Mouse (Mus musculus) forebrain, postnatal 0 days (tissue): ENCODE data around the gene Prr15l. TPM values are rescaled to one million over a fixed set of nuclear protein-coding genes. Genes with fewer than 3 reads are reported as not detected.

Source experiments
- ATAC-seq: fragments of 200-750 bp; cut with Nextera tagmentation; 2 replicates; pipeline ENCODE4 v1.8.0; 2017; ENCODE audit warnings: mild to moderate bottlenecking, moderate library complexity
- DNase-seq: peaks from one replicate; pipeline ENCODE4 v3.0.0-alpha.2; 2015
- H3K27ac ChIP-seq: fragments of 300-500 bp; sonication (generic); 2 replicates; pipeline ENCODE4 v1.5.1; 2014; ENCODE audit warnings: low read depth, mild to moderate bottlenecking, antibody characterized with exemption, low read length, moderate library complexity, mixed read lengths
- H3K27me3 ChIP-seq: fragments of 300-500 bp; sonication (generic); 2 replicates; pipeline ENCODE4 v1.6.1; 2014; ENCODE audit warnings: mild to moderate bottlenecking, low read length, mixed read lengths; ENCODE audit not compliant: insufficient read depth
- H3K36me3 ChIP-seq: fragments of 300-500 bp; sonication (generic); 2 replicates; pipeline ENCODE4 v1.6.1; 2014; ENCODE audit warnings: mild to moderate bottlenecking, moderate library complexity; ENCODE audit not compliant: insufficient read depth
- H3K4me1 ChIP-seq: fragments of 300-500 bp; sonication (generic); 2 replicates; pipeline ENCODE4 v1.6.1; 2014; ENCODE audit warnings: antibody characterized with exemption; ENCODE audit not compliant: insufficient read depth
- H3K4me2 ChIP-seq: fragments of 300-500 bp; sonication (generic); 2 replicates; pipeline ENCODE4 v1.6.1; 2014; ENCODE audit warnings: low read depth, mild to moderate bottlenecking, moderate library complexity
- H3K4me3 ChIP-seq: fragments of 300-500 bp; sonication (generic); 2 replicates; pipeline ENCODE4 v1.5.1; 2014; ENCODE audit warnings: low read depth, low read length, mixed read lengths
- H3K9ac ChIP-seq: fragments of 300-500 bp; sonication (generic); 2 replicates; pipeline ENCODE4 v1.6.1; 2014; ENCODE audit warnings: mild to moderate bottlenecking
- H3K9me3 ChIP-seq: fragments of 300-500 bp; sonication (generic); 2 replicates; pipeline ENCODE4 v1.6.1; 2016; ENCODE audit warnings: low read length
- CTCF ChIP-seq: sonication (generic); IDR thresholded peaks from 2 replicates; pipeline ENCODE4 v1.5.1; 2016; ENCODE audit warnings: antibody characterized with exemption, control low read depth, low read depth
- WGBS: fragments of 180-500 bp; shearing (Covaris S2); extraction: QIAGEN DNeasy Blood & Tissue Kit; methylation state at CpG from one replicate; pipeline ENCODE4 v1.1.7; 2014; 5-methylcytosine and 5-hydroxymethylcytosine counted together
- polyA plus RNA-seq: library from polyadenylated mRNA; unstranded; fragments of >200 nt; fragmentation: Nextera tagmentation; extraction: Ambion mirVana; gene quantifications from 2 replicates; pipeline ENCODE4 v1.2.1, GENCODE M21; 2015
- total RNA-seq: library from RNA; depleted of rRNA; stranded (reverse); fragments of >200 nt; gene quantifications from 2 replicates; pipeline ENCODE4 v1.2.3, GENCODE M21; 2014; rRNA removed

Prr15l gene
- total and polyA plus RNA-seq, 2 experiments from 2014 or later = 0.11 TPM; not detected in 1

DNA sequence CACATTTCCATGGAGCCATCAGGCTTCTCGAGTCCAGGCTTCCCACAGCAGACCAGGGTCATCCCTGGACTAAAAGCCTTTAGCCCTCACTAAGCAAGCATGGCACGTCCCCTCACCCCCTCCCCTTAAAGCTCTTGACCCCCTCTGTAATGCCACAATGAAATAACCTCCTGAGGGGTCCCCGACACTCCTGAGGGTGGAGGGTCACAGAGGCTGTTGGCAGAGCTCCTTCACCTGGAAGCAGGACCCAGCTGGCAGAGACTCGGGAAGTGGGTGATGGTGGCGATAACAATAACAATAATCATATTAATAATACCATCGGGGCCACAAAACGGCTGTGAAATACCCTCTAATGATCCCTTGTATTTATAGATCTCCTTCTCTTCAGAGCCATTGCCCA, 55.0 kb downstream of the Prr15l start, which contains the start of gene Sp2:
Gene Sp2 (minus strand): TSS at position 101 of the 400 bp plus-strand sequence.
- WGBS = 81% methylated on average over 7 of the region's 7 CpGs

DNA sequence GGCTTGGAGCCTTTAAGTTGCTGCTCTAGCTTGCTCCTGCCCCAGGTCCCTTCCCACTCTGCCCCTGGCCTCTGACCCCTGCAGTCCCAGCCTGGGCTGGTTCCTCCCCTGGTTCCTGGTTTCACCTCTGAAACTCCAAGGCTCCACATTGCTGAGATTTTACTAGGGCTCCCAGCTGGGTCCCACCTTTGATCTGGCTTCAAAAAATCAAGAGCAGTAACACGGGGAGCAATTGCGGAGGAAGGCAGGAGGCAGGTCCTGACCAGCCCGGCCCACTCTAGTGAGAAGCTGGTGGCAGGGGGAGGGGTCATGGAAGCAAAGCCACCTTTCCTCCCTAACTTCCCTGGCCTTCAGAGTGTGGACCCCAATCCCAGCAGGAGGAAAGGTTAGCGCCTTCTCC, 57.0 kb downstream of the Prr15l start:
- Histone ChIP-seq H3K27me3 (no peaks in the 10 kb centered on the region), H3K27ac (no peak overlapping the region), H3K9me3 (no peaks in the 10 kb centered on the region), H3K36me3 (no peaks in the 10 kb centered on the region), H3K4me1 (no peaks in the 10 kb centered on the region), H3K9ac (no peak overlapping the region), H3K4me2 (no peak overlapping the region), H3K4me3 (no peak overlapping the region)
- ATAC-seq (no peak), DNase-seq (no peak)
- WGBS = 30% methylated on average over 4 of the region's 4 CpGs
- TF ChIP-seq CTCF = no peak

More for the DNA sequence above, 55.0 kb downstream of the Prr15l start, which contains the start of gene Sp2:
- DNase-seq = no peak
- TF ChIP-seq CTCF = no peak
- ATAC-seq = no peak
- Histone ChIP-seq H3K4me2 (peak within 1 kb of the TSS; percentile 35), H3K27me3 (no peaks in the 10 kb centered on the region), H3K27ac (no peak within 1 kb of the TSS), H3K9me3 (no peaks in the 10 kb centered on the region), H3K4me1 (0 out of 2 replicates have a peak, but pooled peaks cover 6% of the 10 kb centered on the region), H3K4me3 (0 out of 2 replicates have a peak within 1 kb of the TSS, but pooled peaks have one; percentile 9), H3K9ac (peak within 1 kb of the TSS; percentile 25; the same call in 1 of the 2 replicates), H3K36me3 (no peaks in the 10 kb centered on the region)

DNA sequence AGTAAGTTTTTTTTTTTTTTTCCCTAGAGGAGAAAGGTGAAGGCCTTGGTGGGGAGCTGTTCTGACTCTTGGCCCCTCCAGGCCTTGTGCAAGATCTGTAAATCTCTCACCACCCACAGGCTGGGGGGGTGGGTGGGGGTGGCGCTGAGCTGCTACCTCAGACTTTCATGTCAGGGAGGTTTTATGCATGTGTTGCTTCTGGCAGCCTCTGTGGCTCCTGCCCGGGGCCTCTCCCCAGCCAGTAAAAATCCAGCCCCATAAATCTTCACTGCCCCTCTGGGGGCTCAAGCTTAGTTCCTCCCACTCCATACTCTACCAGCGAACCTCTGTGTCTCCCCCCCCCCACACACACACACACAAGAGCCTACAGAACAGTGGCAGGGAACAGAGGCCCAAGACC, 58.6 kb downstream of the Prr15l start:
- Histone ChIP-seq H3K27ac (no peak overlapping the region), H3K9me3 (no peaks in the 10 kb centered on the region), H3K4me2 (no peak overlapping the region), H3K27me3 (no peaks in the 10 kb centered on the region), H3K9ac (no peak overlapping the region), H3K36me3 (no peaks in the 10 kb centered on the region), H3K4me1 (no peaks in the 10 kb centered on the region), H3K4me3 (no peak overlapping the region)
- ATAC-seq (no peak), DNase-seq (no peak)
- 60% methylated on average over 3 of the region's 3 CpGs for WGBS
- no peak for TF ChIP-seq CTCF

Other genes starting within 250 kb of the Prr15l start
- gene Snx11, start 150.5 kb upstream of the Prr15l start, total RNA-seq = 59.2 and 68.8 TPM in 2 replicates
- gene Snx11, start 150.5 kb upstream of the Prr15l start, polyA plus RNA-seq = 32.7 and 37.1 TPM in 2 replicates
- 57.0 and 62.4 TPM in 2 replicates for gene Cbx1, start 139.0 kb upstream of the Prr15l start, total RNA-seq
- gene Cbx1, start 139.0 kb upstream of the Prr15l start, polyA plus RNA-seq = 53.7 and 55.6 TPM in 2 replicates
- 46.5 and 57.4 TPM in 2 replicates for gene Nfe2l1, start 98.1 kb upstream of the Prr15l start, total RNA-seq
- gene Nfe2l1, start 98.1 kb upstream of the Prr15l start, polyA plus RNA-seq = 47.3 and 62.4 TPM in 2 replicates
- gene Copz2, start 78.2 kb upstream of the Prr15l start, total RNA-seq = 5.8 and 7.1 TPM in 2 replicates
- gene Copz2, start 78.2 kb upstream of the Prr15l start, polyA plus RNA-seq = 14.8 and 14.9 TPM in 2 replicates
- gene Cdk5rap3, start 11.6 kb upstream of the Prr15l start, total RNA-seq = 54.9 and 57.7 TPM in 2 replicates
- gene Cdk5rap3, start 11.6 kb upstream of the Prr15l start, polyA plus RNA-seq = 86.4 and 88.8 TPM in 2 replicates
- gene Pnpo, start 15.9 kb downstream of the Prr15l start, total RNA-seq = 26.2 and 30.3 TPM in 2 replicates
- 28.1 and 33.1 TPM in 2 replicates for gene Pnpo, start 15.9 kb downstream of the Prr15l start, polyA plus RNA-seq
- 1.9 and 5.0 TPM in 2 replicates for gene Sp2, start 54.9 kb downstream of the Prr15l start, total RNA-seq
- 13.5 and 14.8 TPM in 2 replicates for gene Sp2, start 54.9 kb downstream of the Prr15l start, polyA plus RNA-seq
- 0.85 and 0.86 TPM in 2 replicates for gene Sp6, start 85.3 kb downstream of the Prr15l start, total RNA-seq
- gene Sp6, start 85.3 kb downstream of the Prr15l start, polyA plus RNA-seq = 0.35 and 0.75 TPM in 2 replicates
- gene Scrn2, start 101.8 kb downstream of the Prr15l start, total RNA-seq = 14.8 and 17.9 TPM in 2 replicates
- 10.2 and 11.3 TPM in 2 replicates for gene Scrn2, start 101.8 kb downstream of the Prr15l start, polyA plus RNA-seq
- gene Lrrc46, start 113.3 kb downstream of the Prr15l start, total RNA-seq = 1.0 and 1.6 TPM in 2 replicates
- 4.9 and 5.8 TPM in 2 replicates for gene Lrrc46, start 113.3 kb downstream of the Prr15l start, polyA plus RNA-seq
- 41.6 and 55.5 TPM in 2 replicates for gene Mrpl10, start 113.5 kb downstream of the Prr15l start, total RNA-seq
- gene Mrpl10, start 113.5 kb downstream of the Prr15l start, polyA plus RNA-seq = 47.0 and 62.0 TPM in 2 replicates
- gene Osbpl7, start 122.5 kb downstream of the Prr15l start, total RNA-seq = 10.9 and 13.1 TPM in 2 replicates
- gene Osbpl7, start 122.5 kb downstream of the Prr15l start, polyA plus RNA-seq = 7.4 and 8.3 TPM in 2 replicates
- 1.6 and 1.7 TPM in 2 replicates for gene Tbx21, start 187.2 kb downstream of the Prr15l start, total RNA-seq
- gene Tbx21, start 187.2 kb downstream of the Prr15l start, polyA plus RNA-seq = 2.2 and 2.9 TPM in 2 replicates
- gene Tbkbp1, start 223.4 kb downstream of the Prr15l start, total RNA-seq = 35.8 and 36.4 TPM in 2 replicates
- 9.2 and 9.9 TPM in 2 replicates for gene Tbkbp1, start 223.4 kb downstream of the Prr15l start, polyA plus RNA-seq